Mouse (Mus musculus) ES-Bruce4 (cell line): ENCODE measurements around the gene Plcg1.

Experiments
- CTCF ChIP-seq: IDR thresholded peaks from one replicate; pipeline ENCODE4 v1.8.1; 2011; ENCODE audit warnings: low read depth, low read length
- EP300 ChIP-seq: IDR thresholded peaks from 2 replicates; pipeline ENCODE4 v1.6.1; 2011; ENCODE audit warnings: low read depth, low read length; ENCODE audit not compliant: insufficient read depth

- TF ChIP-seq CTCF (no peak), EP300 (no peak)
Measured at GRCm38 (mm10) chr2:160718811-160719210, 12.3 kb upstream of the Plcg1 start.
